Mouse (Mus musculus) testis, postnatal 10 days (tissue): Measurements from ENCODE around the gene Cds1.

ENCODE experiments used
- DNase-seq: peaks from one replicate; pipeline ENCODE4 v3.0.0; 2021; ENCODE audit warnings: low spot score

Gene Cds1

GRCm38 (mm10) chr5:101776528-101776927 is 11.6 kb downstream of the Cds1 start:
- DNase-seq = no peak

- DNase-seq = no peak
Observed at GRCm38 (mm10) chr5:101779376-101779863, 14.5 kb downstream of the Cds1 start.

GRCm38 (mm10) chr5:101780918-101781317 is 16.0 kb downstream of the Cds1 start:
- DNase-seq = no peak

- no peak for DNase-seq
Observed at GRCm38 (mm10) chr5:101784328-101784727, 19.4 kb downstream of the Cds1 start.

- no peak for DNase-seq
Observed at GRCm38 (mm10) chr5:101784787-101785186, 19.9 kb downstream of the Cds1 start.

GRCm38 (mm10) chr5:101785921-101786614 is 21.1 kb downstream of the Cds1 start:
- DNase-seq = no peak

GRCm38 (mm10) chr5:101789770-101790169 is 24.8 kb downstream of the Cds1 start:
- no peak for DNase-seq

GRCm38 (mm10) chr5:101790560-101790959 is 25.6 kb downstream of the Cds1 start:
- no peak for DNase-seq

- DNase-seq = no peak
Observed at GRCm38 (mm10) chr5:101792665-101793064, 27.7 kb downstream of the Cds1 start.

- DNase-seq = no peak
Observed at GRCm38 (mm10) chr5:101801891-101802290, 37.0 kb downstream of the Cds1 start.

- no peak for DNase-seq
Observed at GRCm38 (mm10) chr5:101802358-101803022, 37.6 kb downstream of the Cds1 start.

GRCm38 (mm10) chr5:101811296-101812169 is 46.6 kb downstream of the Cds1 start:
- no peak for DNase-seq

- DNase-seq = no peak
Observed at GRCm38 (mm10) chr5:101816822-101817221, 51.9 kb downstream of the Cds1 start.

- DNase-seq = no peak
Observed at GRCm38 (mm10) chr5:101819216-101819615, 54.3 kb downstream of the Cds1 start.

GRCm38 (mm10) chr5:101819844-101820243 is 54.9 kb downstream of the Cds1 start:
- DNase-seq = no peak

- DNase-seq = no peak
Observed at GRCm38 (mm10) chr5:101821052-101821451, 56.1 kb downstream of the Cds1 start.

- no peak for DNase-seq
Observed at GRCm38 (mm10) chr5:101821491-101822310, 56.8 kb downstream of the Cds1 start.

GRCm38 (mm10) chr5:101822311-101822670 is 57.4 kb downstream of the Cds1 start:
- DNase-seq = no peak

- no peak for DNase-seq
Observed at GRCm38 (mm10) chr5:101825111-101825911, 60.4 kb downstream of the Cds1 start.

GRCm38 (mm10) chr5:101826531-101826970 is 61.6 kb downstream of the Cds1 start:
- DNase-seq = peak; percentile 79

GRCm38 (mm10) chr5:101827477-101827876 is 62.5 kb downstream of the Cds1 start:
- no peak for DNase-seq
